Mouse (Mus musculus) ES-Bruce4 (cell line): ENCODE data around the gene Slc25a4.

Source experiments
- CTCF ChIP-seq: IDR thresholded peaks from one replicate; pipeline ENCODE4 v1.8.1; 2011; ENCODE audit warnings: low read depth, low read length
- EP300 ChIP-seq: IDR thresholded peaks from 2 replicates; pipeline ENCODE4 v1.6.1; 2011; ENCODE audit warnings: low read depth, low read length; ENCODE audit not compliant: insufficient read depth
- POLR2A ChIP-seq: IDR thresholded peaks from one replicate; pipeline ENCODE4 v1.8.1; 2011; ENCODE audit warnings: low read length; ENCODE audit not compliant: insufficient read depth

DNA sequence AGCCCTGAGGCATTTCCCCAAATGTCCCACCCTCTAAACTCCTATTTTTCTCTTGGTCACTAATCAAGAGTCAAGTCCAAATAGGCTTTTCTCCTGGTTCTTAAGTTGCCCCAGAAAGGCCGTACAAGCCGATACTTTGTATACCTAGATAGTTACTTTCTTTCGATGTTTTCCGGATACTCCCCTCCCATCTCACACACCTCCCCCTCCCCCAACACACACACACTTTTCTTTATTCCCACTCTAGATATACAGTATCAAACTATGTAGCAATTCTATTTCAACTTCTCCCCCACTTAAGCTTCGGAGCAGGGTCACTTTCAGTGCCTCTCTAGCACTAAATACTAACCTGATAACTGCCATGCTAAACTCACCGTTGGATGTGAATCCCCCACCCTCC is 5.0 kb downstream of the Slc25a4 start:
- TF ChIP-seq CTCF (no peak), POLR2A (no peak), EP300 (no peak)
